ENCODE assay signal across 28 mouse cellular contexts in genomic region chr6:58842186-58842585, GRCm38 (mm10). TPM values are rescaled to one million over a fixed set of nuclear protein-coding genes. Genes with fewer than 3 reads are reported as not detected.
A peak's percentile ranks its signal among the peaks of the same experiment; 100 is the strongest.
DNase-seq lines count a peak whose midpoint lies in the region; ATAC-seq and TF ChIP-seq lines count a peak whose summit lies in the region.
"Had no signal": no experiment of that assay in that cellular context is flagged by ENCODE, and none has a peak within 500 bp of the region (broad histone marks: within the 10 kb centered on the region; RNA-seq: fewer than 3 reads in every experiment).

No protein-coding gene starts in this region.

- H3K27ac ChIP-seq in liver, embryonic 16.5 days (ENCODE audit: low read length), result no peak overlapping the region
- H3K27ac ChIP-seq in stomach, postnatal 0 days (replicated peaks), result no peak overlapping the region
- no peak overlapping the region for H3K27ac ChIP-seq in intestine, embryonic 15.5 days
- H3K27ac ChIP-seq: forebrain, embryonic 13.5 days; hindbrain, embryonic 12.5 days; hindbrain, postnatal 0 days; kidney, embryonic 15.5 days; liver, embryonic 15.5 days; lung, embryonic 15.5 days; midbrain, embryonic 10.5 days; neural tube, embryonic 13.5 days had no signal

- no peaks in the 10 kb centered on the region for H3K36me3 ChIP-seq in liver, embryonic 16.5 days (ENCODE audit: control insufficient read depth, insufficient read depth)
- H3K36me3 ChIP-seq in stomach, postnatal 0 days (ENCODE audit: control insufficient read depth, insufficient read depth, low read length), result no peaks in the 10 kb centered on the region
- no peaks in the 10 kb centered on the region for H3K36me3 ChIP-seq in intestine, embryonic 15.5 days
- H3K36me3 ChIP-seq: hindbrain, embryonic 12.5 days; kidney, embryonic 15.5 days; liver, embryonic 15.5 days; lung, embryonic 15.5 days; midbrain, embryonic 10.5 days; neural tube, embryonic 13.5 days had no signal

- H3K4me3 ChIP-seq in liver, embryonic 16.5 days (ENCODE audit: low read depth, low read length), result no peak overlapping the region
- no peak overlapping the region for H3K4me3 ChIP-seq in stomach, postnatal 0 days (ENCODE audit: low read depth, low read length)
- no peak overlapping the region for H3K4me3 ChIP-seq in intestine, embryonic 15.5 days (replicated peaks)
- H3K4me3 ChIP-seq: erythroblast, embryonic 14.5 days; forebrain, embryonic 13.5 days; hindbrain, embryonic 12.5 days; kidney, embryonic 15.5 days; liver, embryonic 15.5 days; lung, embryonic 15.5 days; midbrain, embryonic 10.5 days; myocyte; neural tube, embryonic 13.5 days had no signal

- H3K9ac ChIP-seq in liver, embryonic 16.5 days (ENCODE audit: low read depth, low read length), result no peak overlapping the region
- no peak overlapping the region for H3K9ac ChIP-seq in stomach, postnatal 0 days (ENCODE audit: low read length)
- no peak overlapping the region for H3K9ac ChIP-seq in intestine, embryonic 15.5 days
- H3K9ac ChIP-seq: forebrain, embryonic 13.5 days; hindbrain, embryonic 12.5 days; kidney, embryonic 15.5 days; liver, embryonic 15.5 days; lung, embryonic 15.5 days; neural tube, embryonic 13.5 days had no signal

- H3K4me1 ChIP-seq in liver, embryonic 16.5 days (ENCODE audit: control insufficient read depth, low read depth, low read length), result no peaks in the 10 kb centered on the region
- no peaks in the 10 kb centered on the region for H3K4me1 ChIP-seq in stomach, postnatal 0 days (replicated peaks; ENCODE audit: control insufficient read depth, insufficient read depth)
- H3K4me1 ChIP-seq in intestine, embryonic 15.5 days (replicated peaks), result no peaks in the 10 kb centered on the region
- H3K4me1 ChIP-seq: kidney, embryonic 15.5 days; liver, embryonic 15.5 days; lung, embryonic 15.5 days had no signal

- no peaks in the 10 kb centered on the region for H3K9me3 ChIP-seq in liver, embryonic 16.5 days (replicated peaks; ENCODE audit: control insufficient read depth, low read length)
- H3K9me3 ChIP-seq in stomach, postnatal 0 days (ENCODE audit: control insufficient read depth, low read length), result no peaks in the 10 kb centered on the region
- H3K9me3 ChIP-seq in intestine, embryonic 15.5 days, result no peaks in the 10 kb centered on the region
- H3K9me3 ChIP-seq: forebrain, embryonic 13.5 days; hindbrain, embryonic 12.5 days; kidney, embryonic 15.5 days; liver, embryonic 15.5 days; lung, embryonic 15.5 days; midbrain, embryonic 10.5 days; neural tube, embryonic 13.5 days had no signal

- no peak for ATAC-seq in CD4-positive, CD25-positive, alpha-beta regulatory T cell, adult 4 months
- ATAC-seq in liver, embryonic 16.5 days (ENCODE audit: low read depth), result peak; percentile 21; the same call in 1 of the 2 replicates
- ATAC-seq in stomach, postnatal 0 days (ENCODE audit: low FRiP score, low TSS enrichment), result no peak
- no peak for ATAC-seq in intestine, embryonic 15.5 days
- ATAC-seq: forebrain, embryonic 13.5 days; hindbrain, postnatal 0 days; intestine, postnatal 0 days had no signal

- H3K27me3 ChIP-seq in liver, embryonic 16.5 days (ENCODE audit: control insufficient read depth, insufficient read depth, low read depth, low read length), result no peaks in the 10 kb centered on the region
- no peaks in the 10 kb centered on the region for H3K27me3 ChIP-seq in stomach, postnatal 0 days (ENCODE audit: control insufficient read depth, insufficient read depth, low read length)
- H3K27me3 ChIP-seq in intestine, embryonic 15.5 days (replicated peaks), result no peaks in the 10 kb centered on the region
- H3K27me3 ChIP-seq: forebrain, embryonic 13.5 days; hindbrain, embryonic 12.5 days; kidney, embryonic 15.5 days; liver, embryonic 15.5 days; lung, embryonic 15.5 days; neural tube, embryonic 13.5 days; Patski had no signal

- peak; percentile 41 for DNase-seq in CD4-positive, CD25-positive, alpha-beta regulatory T cell, adult 2 months (ENCODE audit: low read depth, low spot score)
- no peak for DNase-seq in liver
- DNase-seq in embryo, embryonic 11 days, result peak; percentile 12
- peak; percentile 4 for DNase-seq in stomach, postnatal 0 days (ENCODE audit: low spot score)
- no peak for DNase-seq in cerebellum, postnatal 25 days
- DNase-seq: adrenal gland, postnatal 14 days; cerebellum, adult 11 months; cerebellum, adult 9-10 months; gastrocnemius, postnatal 14 days; kidney, postnatal 4 days; layer of hippocampus, postnatal 36 days; right cerebral cortex, postnatal 4 days; thymus, postnatal 4 days had no signal

- 57% methylated on average over 2 of the region's 2 CpGs for WGBS in liver, embryonic 16.5 days (ENCODE audit: insufficient replicate concordance)
- 39% methylated on average over 2 of the region's 2 CpGs for WGBS in stomach, postnatal 0 days
- 49% methylated on average over 2 of the region's 2 CpGs for WGBS in intestine, embryonic 15.5 days

- no peak overlapping the region for H3K4me2 ChIP-seq in liver, embryonic 16.5 days (ENCODE audit: low read depth, low read length)
- H3K4me2 ChIP-seq in stomach, postnatal 0 days (replicated peaks; ENCODE audit: low read depth), result no peak overlapping the region
- no peak overlapping the region for H3K4me2 ChIP-seq in intestine, embryonic 15.5 days (replicated peaks)
- H3K4me2 ChIP-seq: forebrain, embryonic 13.5 days; hindbrain, embryonic 12.5 days; kidney, embryonic 15.5 days; liver, embryonic 15.5 days; lung, embryonic 15.5 days; neural tube, embryonic 13.5 days had no signal

- TF ChIP-seq EP300 in stomach, postnatal 0 days (optimal IDR thresholded peaks at IDR 0.05), result no peak

- no peak for TF ChIP-seq CTCF in stomach, postnatal 0 days (IDR thresholded peaks at IDR 0.05; ENCODE audit: low read depth)

RNA-seq across cellular contexts. Expression of gene Herc3, which starts 10.9 kb away (rescaled TPM):
- polyA plus RNA-seq in CD4-positive, CD25-positive, alpha-beta regulatory T cell, adult 4 months (2017; shearing (Covaris generic)), result 10 to 100 TPM; 21.7 to 27.1 TPM
- 2.8 and 3.7 TPM in 2 replicates for polyA plus RNA-seq in liver, embryonic 16.5 days (2015; fragmentation: Nextera tagmentation; extraction: Ambion mirVana)
- 11.0 and 13.1 TPM in 2 replicates for polyA plus RNA-seq in stomach, postnatal 0 days (2015; fragmentation: Nextera tagmentation; extraction: Ambion mirVana)
- 13.8 and 14.6 TPM in 2 replicates for polyA plus RNA-seq in intestine, embryonic 15.5 days (2015; fragmentation: Nextera tagmentation; extraction: Ambion mirVana)

Comparison
In these comparisons a context has a peak if more than half of its experiments do, and no peak if none do; other contexts are left out.
1. DNase-seq: peak in CD4-positive, CD25-positive, alpha-beta regulatory T cell, adult 2 months (single experiment), embryo, embryonic 11 days (single experiment) and stomach, postnatal 0 days (single experiment); none in liver (single experiment) and cerebellum, postnatal 25 days (0 of 2).